Mouse (Mus musculus): ENCODE measurements around the gene Me1. TPM values are rescaled to one million over a fixed set of nuclear protein-coding genes. Genes with fewer than 3 reads are reported as not detected.
"Not testable (repeated sequence)": the region's sequence is repeated elsewhere in the genome, so short reads cannot be mapped to it uniquely, and the experiment has no call there.

Gene Me1
- polyA plus RNA-seq, 1 experiment from 2014 or later: 9.9 TPM

- Histone ChIP-seq H3K4me1 (no peaks in the 10 kb centered on the region), H3K4me3 (no peak overlapping the region), H3K36me3 (no peaks in the 10 kb centered on the region), H3K9me3 (replicated peaks) (no peaks in the 10 kb centered on the region), H3K27ac (replicated peaks) (no peak overlapping the region), H3K27me3 (ENCODE audit: low read depth, poor library complexity, severe bottlenecking) (no peaks in the 10 kb centered on the region)
- DNase-seq (ENCODE audit: low spot score): no peak
- 93% methylated on average over 4 of the region's 4 CpGs for WGBS
Observed at GRCm38 (mm10) chr9:86612091-86612490, 83.7 kb downstream of the Me1 start.

- Histone ChIP-seq H3K27me3 (ENCODE audit: low read depth, poor library complexity, severe bottlenecking) (no peaks in the 10 kb centered on the region), H3K36me3 (no peaks in the 10 kb centered on the region), H3K4me1 (no peaks in the 10 kb centered on the region), H3K27ac (replicated peaks) (no peak overlapping the region), H3K9me3 (replicated peaks) (no peaks in the 10 kb centered on the region), H3K4me3 (no peak overlapping the region)
- no peak for DNase-seq (ENCODE audit: low spot score)
- WGBS: 94% methylated on average over 6 of the region's 6 CpGs
Observed at GRCm38 (mm10) chr9:86605776-86606175, 90.0 kb downstream of the Me1 start.

GRCm38 (mm10) chr9:86599723-86600303 is 95.9 kb downstream of the Me1 start:
- Histone ChIP-seq H3K4me3 (no peak overlapping the region), H3K36me3 (no peaks in the 10 kb centered on the region), H3K9me3 (replicated peaks) (0 out of 2 replicates have a peak, but pooled peaks cover 2% of the 10 kb centered on the region), H3K4me1 (no peaks in the 10 kb centered on the region), H3K27ac (replicated peaks) (no peak overlapping the region), H3K27me3 (ENCODE audit: low read depth, poor library complexity, severe bottlenecking) (no peaks in the 10 kb centered on the region)
- no peak for DNase-seq (ENCODE audit: low spot score)
- WGBS: 77% methylated on average over 8 of the region's 8 CpGs

GRCm38 (mm10) chr9:86596983-86597382 is 98.8 kb downstream of the Me1 start:
- not testable (repeated sequence) for H3K4me1 ChIP-seq; H3K9me3 ChIP-seq (replicated peaks); H3K27ac ChIP-seq (replicated peaks); H3K4me3 ChIP-seq; H3K36me3 ChIP-seq; DNase-seq (ENCODE audit: low spot score); H3K27me3 ChIP-seq (ENCODE audit: low read depth, poor library complexity, severe bottlenecking)

GRCm38 (mm10) chr9:86594357-86594767 is 101.4 kb downstream of the Me1 start:
- H3K27ac ChIP-seq (replicated peaks); H3K4me1 ChIP-seq; H3K4me3 ChIP-seq; H3K27me3 ChIP-seq (ENCODE audit: low read depth, poor library complexity, severe bottlenecking); H3K36me3 ChIP-seq; H3K9me3 ChIP-seq (replicated peaks); DNase-seq (ENCODE audit: low spot score): not testable (repeated sequence)
- 80% methylated on average over 10 of the region's 10 CpGs for WGBS

- no peak for DNase-seq (ENCODE audit: low spot score)
- H3K4me1 ChIP-seq: no peaks in the 10 kb centered on the region
- H3K4me3 ChIP-seq: no peak overlapping the region
- no peaks in the 10 kb centered on the region for H3K27me3 ChIP-seq (ENCODE audit: low read depth, poor library complexity, severe bottlenecking)
- WGBS: 81% methylated on average over 19 of the region's 19 CpGs
- H3K36me3 ChIP-seq: no peaks in the 10 kb centered on the region
- 0 out of 2 replicates have a peak, but pooled peaks cover 2% of the 10 kb centered on the region for H3K9me3 ChIP-seq (replicated peaks)
- no peak overlapping the region for H3K27ac ChIP-seq (replicated peaks)
Observed at GRCm38 (mm10) chr9:86592676-86593668, 102.8 kb downstream of the Me1 start.

- Histone ChIP-seq H3K36me3 (no peaks in the 10 kb centered on the region), H3K4me1 (no peaks in the 10 kb centered on the region), H3K9me3 (replicated peaks) (no peaks in the 10 kb centered on the region), H3K27ac (replicated peaks) (no peak overlapping the region), H3K27me3 (ENCODE audit: low read depth, poor library complexity, severe bottlenecking) (no peaks in the 10 kb centered on the region), H3K4me3 (no peak overlapping the region)
- 93% methylated on average over 11 of the region's 11 CpGs for WGBS
- no peak for DNase-seq (ENCODE audit: low spot score)
Observed at GRCm38 (mm10) chr9:86587019-86587795, 108.5 kb downstream of the Me1 start.

GRCm38 (mm10) chr9:86583740-86584139 is 112.0 kb downstream of the Me1 start:
- no peaks in the 10 kb centered on the region for H3K27me3 ChIP-seq (ENCODE audit: low read depth, poor library complexity, severe bottlenecking)
- no peaks in the 10 kb centered on the region for H3K4me1 ChIP-seq
- H3K4me3 ChIP-seq: no peak overlapping the region
- H3K27ac ChIP-seq (replicated peaks): no peak overlapping the region
- no peaks in the 10 kb centered on the region for H3K36me3 ChIP-seq
- peak; percentile 64 for DNase-seq (ENCODE audit: low spot score)
- WGBS: 52% methylated on average over 3 of the region's 3 CpGs
- H3K9me3 ChIP-seq (replicated peaks): no peaks in the 10 kb centered on the region

GRCm38 (mm10) chr9:86579657-86580056 is 116.1 kb downstream of the Me1 start:
- Histone ChIP-seq H3K36me3 (no peaks in the 10 kb centered on the region), H3K27me3 (ENCODE audit: low read depth, poor library complexity, severe bottlenecking) (no peaks in the 10 kb centered on the region), H3K27ac (replicated peaks) (no peak overlapping the region), H3K9me3 (replicated peaks) (no peaks in the 10 kb centered on the region), H3K4me1 (peaks cover 10% of the 10 kb centered on the region), H3K4me3 (no peak overlapping the region)
- WGBS: 92% methylated on average over 10 of the region's 10 CpGs
- DNase-seq (ENCODE audit: low spot score): no peak

- no peak overlapping the region for H3K4me3 ChIP-seq
- DNase-seq (ENCODE audit: low spot score): no peak
- WGBS: 92% methylated on average over 6 of the region's 6 CpGs
- H3K27ac ChIP-seq (replicated peaks): no peak overlapping the region
- no peaks in the 10 kb centered on the region for H3K36me3 ChIP-seq
- peaks cover 29% of the 10 kb centered on the region for H3K4me1 ChIP-seq
- H3K27me3 ChIP-seq (ENCODE audit: low read depth, poor library complexity, severe bottlenecking): no peaks in the 10 kb centered on the region
- no peaks in the 10 kb centered on the region for H3K9me3 ChIP-seq (replicated peaks)
Observed at GRCm38 (mm10) chr9:86575178-86575577, 120.6 kb downstream of the Me1 start.

GRCm38 (mm10) chr9:86573616-86574303 is 122.0 kb downstream of the Me1 start:
- Histone ChIP-seq H3K27me3 (ENCODE audit: low read depth, poor library complexity, severe bottlenecking) (no peaks in the 10 kb centered on the region), H3K4me1 (peaks cover 30% of the 10 kb centered on the region), H3K36me3 (peaks cover 10% of the 10 kb centered on the region), H3K27ac (replicated peaks) (no peak overlapping the region), H3K4me3 (no peak overlapping the region), H3K9me3 (replicated peaks) (no peaks in the 10 kb centered on the region)
- WGBS: 89% methylated on average over 20 of the region's 20 CpGs
- no peak for DNase-seq (ENCODE audit: low spot score)

- no peaks in the 10 kb centered on the region for H3K27me3 ChIP-seq (ENCODE audit: low read depth, poor library complexity, severe bottlenecking)
- no peaks in the 10 kb centered on the region for H3K9me3 ChIP-seq (replicated peaks)
- peaks cover 18% of the 10 kb centered on the region for H3K36me3 ChIP-seq
- peak; percentile 82 for DNase-seq (ENCODE audit: low spot score)
- peaks cover 30% of the 10 kb centered on the region for H3K4me1 ChIP-seq
- 13% methylated on average over 13 of the region's 13 CpGs for WGBS
- peak overlapping the region; percentile 83; the same call in 1 of the 2 replicates for H3K27ac ChIP-seq (replicated peaks)
- peak overlapping the region; percentile 85 for H3K4me3 ChIP-seq
Observed at GRCm38 (mm10) chr9:86572636-86573291, 123.0 kb downstream of the Me1 start.

Data from midbrain, embryonic 10.5 days (tissue).